Mouse (Mus musculus): Measurements from ENCODE around the gene Scg5. TPM values are rescaled to one million over a fixed set of nuclear protein-coding genes. Genes with fewer than 3 reads are reported as not detected.

The Scg5 gene
- total RNA-seq, 4 experiments from 2014 or later: 482 to 536 (median 524) TPM

DNA sequence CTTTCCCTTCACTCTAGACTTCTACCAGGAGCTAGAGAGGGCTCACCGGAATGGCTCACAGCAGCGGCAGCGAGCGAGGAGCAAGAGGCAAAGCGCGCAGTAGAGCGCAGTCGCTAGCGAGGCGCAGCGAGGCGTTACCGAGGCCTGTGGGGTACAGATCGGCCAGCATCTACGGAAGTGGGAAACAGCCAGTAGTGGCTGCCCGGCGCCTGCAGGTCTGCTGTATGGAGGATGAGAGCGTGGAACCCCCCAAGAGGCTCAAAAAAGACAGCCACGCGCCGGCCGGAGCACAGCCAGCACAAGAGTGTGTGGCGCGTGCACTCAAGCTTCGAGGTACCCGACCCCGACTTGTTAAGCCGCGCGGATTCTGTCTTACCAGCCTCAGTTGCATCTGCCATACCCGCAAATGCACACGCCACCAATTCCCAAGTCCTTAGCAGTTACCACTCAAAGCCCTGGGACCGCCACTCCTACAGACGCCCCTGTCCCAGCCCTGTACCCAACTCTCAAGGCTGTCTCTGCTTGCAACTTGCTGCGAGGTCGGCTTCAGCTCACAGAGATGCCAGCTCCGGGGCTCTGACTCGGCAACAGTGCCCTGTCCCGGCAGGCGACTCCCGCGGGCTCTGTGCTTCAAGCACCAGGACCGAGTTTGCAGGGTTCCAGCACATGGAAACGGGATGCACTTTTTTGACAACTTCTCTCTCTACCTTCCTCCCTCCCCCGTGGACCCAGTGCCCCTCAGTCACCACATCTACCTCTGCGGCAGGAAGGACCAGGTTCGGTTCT is 71.2 kb downstream of the Scg5 start:
- peak in 1 of 2 experiments; percentile 43 for DNase-seq (ENCODE audit: low spot score in 2 of 2)

DNA sequence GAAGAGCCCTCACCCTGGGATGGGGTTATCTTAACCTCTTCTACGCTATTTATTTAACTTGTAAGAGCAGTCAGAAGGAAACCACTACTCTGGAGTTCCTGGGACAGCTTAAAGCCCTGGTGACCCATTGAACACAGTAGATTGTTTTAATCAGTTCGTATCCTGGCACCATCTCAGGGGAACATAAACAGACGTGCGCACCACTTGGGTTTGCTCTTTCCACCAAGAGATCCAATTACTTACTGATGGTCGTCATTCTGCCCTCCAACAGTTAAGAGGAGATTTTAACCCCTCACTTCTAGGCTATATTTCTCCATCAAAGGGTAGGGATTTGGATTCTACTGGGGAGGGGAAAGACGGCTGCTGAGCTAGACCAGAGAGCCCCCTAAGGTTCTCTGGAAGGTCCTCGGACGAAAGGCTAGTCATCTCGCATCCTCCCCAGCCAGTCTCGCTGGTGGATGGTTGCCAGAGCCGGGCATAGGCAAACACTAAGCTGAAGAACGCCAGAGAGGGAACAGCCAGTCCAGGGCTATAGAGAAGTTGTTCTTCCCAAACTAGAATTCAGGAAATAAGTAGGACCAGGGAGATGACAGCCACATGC is 71.9 kb downstream of the Scg5 start:
- DNase-seq (ENCODE audit: low spot score in 2 of 2): no peak

DNA sequence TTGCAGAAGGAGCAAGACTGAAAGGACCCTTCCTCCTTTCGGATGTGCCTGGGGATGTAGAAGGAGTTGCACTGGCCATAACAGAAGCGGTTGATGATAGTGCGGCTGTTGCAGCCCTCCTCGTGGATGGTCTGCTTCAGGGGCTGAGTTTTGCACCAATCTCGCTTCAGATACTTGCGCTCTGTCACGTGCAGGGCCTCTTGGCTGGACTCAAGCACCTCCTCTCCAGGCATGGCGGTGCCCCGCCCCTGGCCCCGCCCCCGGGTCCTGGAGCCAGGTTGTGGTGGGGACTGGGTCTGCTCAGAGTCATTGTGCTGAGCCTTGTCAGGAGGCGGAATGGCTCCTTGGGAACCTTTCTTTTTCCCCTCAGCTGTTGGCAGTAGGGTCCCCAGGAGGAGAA is 79.2 kb downstream of the Scg5 start:
- DNase-seq (ENCODE audit: low spot score in 2 of 2): no peak

DNA sequence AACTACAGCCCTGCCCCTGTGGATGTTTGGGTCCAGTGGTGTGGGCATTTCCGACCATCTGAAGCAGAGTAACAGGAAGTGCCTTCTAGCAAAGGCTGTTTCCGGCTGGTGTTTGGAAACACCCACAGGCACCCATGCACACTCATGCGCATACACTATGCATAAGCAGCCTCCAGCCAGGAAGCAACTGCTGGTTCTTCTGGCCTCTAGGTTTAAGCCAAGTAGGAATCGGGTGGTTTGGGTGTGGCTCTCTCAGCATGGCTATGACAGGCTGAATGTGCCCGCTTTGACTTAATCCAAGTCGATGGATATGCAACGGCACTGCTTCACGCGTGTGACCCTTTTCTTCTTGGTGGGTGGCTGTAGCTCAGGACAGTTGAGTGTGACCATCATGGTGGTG is 79.6 kb downstream of the Scg5 start:
- DNase-seq (ENCODE audit: low spot score in 2 of 2): no peak

DNA sequence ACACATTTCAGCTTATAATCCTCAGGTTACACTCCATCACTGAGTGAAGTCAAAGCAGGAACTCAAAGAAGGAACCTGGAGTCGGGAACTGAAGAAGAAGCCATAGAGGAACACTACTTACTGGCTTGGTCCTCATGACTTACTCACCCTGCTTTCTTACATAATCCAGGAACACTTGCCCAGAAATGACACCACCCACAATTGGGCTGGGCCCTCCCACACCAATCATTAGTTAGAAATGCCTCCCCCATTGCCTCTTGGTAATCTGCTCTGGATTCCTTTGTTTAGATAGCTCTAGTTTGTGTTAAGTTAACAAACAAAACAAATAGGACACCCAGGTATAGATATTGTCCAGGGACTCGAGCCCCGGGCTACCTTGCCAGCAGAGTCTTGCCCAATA is 100.3 kb downstream of the Scg5 start:
- no peak for DNase-seq (ENCODE audit: low spot score in 2 of 2)

Other genes with a start within 250 kb of the Scg5 start
- gene Grem1, start 70.5 kb downstream of the Scg5 start, total RNA-seq (2022): 1 to 10 TPM; 1.2 to 1.6 (median 1.4) TPM
- 1 to 10 TPM; 2.7 to 3.3 (median 2.8) TPM for gene Arhgap11a, start 19.5 kb upstream of the Scg5 start, total RNA-seq (2022)
- gene Gjd2, start 184.5 kb upstream of the Scg5 start, total RNA-seq (2022): 1 to 10 TPM; 5.0 to 5.9 (median 5.8) TPM
- 1 to 10 TPM in 3 of 4 experiments, not detected in 1; 2.0 to 4.6 (median 2.2) TPM for gene Actc1, start 224.4 kb upstream of the Scg5 start, total RNA-seq (2022)

Measured in left cerebral cortex, adult 8-10 months (tissue).